Mouse (Mus musculus): ENCODE results near the gene Gle1.

DNA sequence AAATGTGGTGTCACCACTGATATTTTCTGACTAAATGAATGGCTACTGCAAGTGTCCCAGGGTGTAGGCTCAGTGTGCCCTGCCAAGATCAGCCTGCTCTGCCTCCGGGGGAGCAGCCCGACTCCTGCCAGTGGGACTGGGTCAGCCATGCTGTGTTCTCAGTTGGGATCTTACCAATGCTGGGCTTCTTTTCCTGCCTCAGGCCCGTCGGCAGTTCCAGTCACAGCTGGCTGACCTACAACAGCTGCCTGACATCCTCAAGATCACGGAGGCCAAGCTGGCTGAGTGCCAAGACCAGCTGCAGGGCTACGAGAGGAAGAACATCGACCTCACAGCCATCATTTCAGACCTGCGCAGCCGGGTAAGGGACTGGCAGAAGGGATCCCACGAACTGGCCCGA is 13.2 kb upstream of the Gle1 start:
- TF ChIP-seq CTCF (IDR thresholded peaks at IDR 0.05; ENCODE audit: extremely low read depth, insufficient read depth, low read length) = no peak
- no peak for TF ChIP-seq POLR2A (IDR thresholded peaks at IDR 0.05; ENCODE audit: extremely low read depth, insufficient read depth, low read length)
